Mouse (Mus musculus) megakaryocyte, embryonic 14.5 days (primary cell): ENCODE measurements at regions not wholly inside any gene's neighbourhood (a gene's known extent, or its start where the extent isn't known, plus 50 kb on each side); places are given as distances from the start of the nearest gene placed in this dataset.

Experiments used
- FLI1 ChIP-seq: IDR thresholded peaks from 2 replicates; pipeline ENCODE4 v1.6.1; 2012; ENCODE audit warnings: low read length, inconsistent platforms, mixed read lengths
- GATA1 ChIP-seq: IDR thresholded peaks from 3 replicates; pipeline ENCODE4 v1.6.1; 2012; ENCODE audit warnings: mixed read lengths, low read length, inconsistent platforms, borderline replicate concordance

- TF ChIP-seq GATA1 (no peak), FLI1 (no peak)
Observed at GRCm38 (mm10) chr1:130513482-130513881, 50.9 kb upstream of the Cd55 start.
